18 mouse cellular contexts compared by ENCODE assay signal in genomic region chr16:96634097-96634790, GRCm38 (mm10).
DNase-seq lines count a peak whose midpoint lies in the region; ATAC-seq and TF ChIP-seq lines count a peak whose summit lies in the region.
"Had no signal": no experiment of that assay in that cellular context is flagged by ENCODE, and none has a peak within 500 bp of the region (broad histone marks: within the 10 kb centered on the region; RNA-seq: fewer than 3 reads in every experiment).

No protein-coding gene starts in this region.

- peaks cover 9% of the 10 kb centered on the region for H3K4me1 ChIP-seq in forebrain, embryonic 15.5 days
- H3K4me1 ChIP-seq in forebrain, embryonic 12.5 days, result no peaks in the 10 kb centered on the region
- H3K4me1 ChIP-seq in stomach, postnatal 0 days (replicated peaks; ENCODE audit: control insufficient read depth, insufficient read depth), result no peaks in the 10 kb centered on the region
- H3K4me1 ChIP-seq: limb, embryonic 15.5 days had no signal

- peaks cover 6% of the 10 kb centered on the region; the same call in 1 of the 2 replicates for H3K36me3 ChIP-seq in forebrain, embryonic 15.5 days
- H3K36me3 ChIP-seq in forebrain, embryonic 12.5 days (replicated peaks), result no peaks in the 10 kb centered on the region
- no peaks in the 10 kb centered on the region for H3K36me3 ChIP-seq in stomach, postnatal 0 days (ENCODE audit: control insufficient read depth, insufficient read depth, low read length)
- H3K36me3 ChIP-seq: G1E; limb, embryonic 15.5 days had no signal

- H3K27ac ChIP-seq in forebrain, embryonic 15.5 days (replicated peaks), result peak overlapping the region; percentile 39; the same call in 1 of the 2 replicates
- no peak overlapping the region for H3K27ac ChIP-seq in forebrain, embryonic 12.5 days
- no peak overlapping the region for H3K27ac ChIP-seq in stomach, postnatal 0 days (replicated peaks)
- H3K27ac ChIP-seq: limb, embryonic 15.5 days had no signal

- peak; percentile 24 for DNase-seq in retina, postnatal 1 day
- DNase-seq in retina, embryonic 14.5 days (ENCODE audit: low spot score), result no peak
- peak; percentile 49 to 51 for DNase-seq in left cerebral cortex, postnatal 14 days (ENCODE audit: low spot score in 2 of 2)
- no peak for DNase-seq in stomach, postnatal 0 days (ENCODE audit: low spot score)
- no peak for DNase-seq in urinary bladder, postnatal 36 days (ENCODE audit: low spot score in 2 of 2)
- DNase-seq: adrenal gland, postnatal 36 days; B cell, adult 2 months; cerebellum, adult 11-12 months; heart, postnatal 10 days; kidney, adult 18-20 months; kidney, postnatal 4 days; lung, embryonic 14.5 days; thymus, adult 18-20 months had no signal

- no peaks in the 10 kb centered on the region for H3K27me3 ChIP-seq in forebrain, embryonic 15.5 days
- no peaks in the 10 kb centered on the region for H3K27me3 ChIP-seq in forebrain, embryonic 12.5 days
- H3K27me3 ChIP-seq in stomach, postnatal 0 days (ENCODE audit: control insufficient read depth, insufficient read depth, low read length), result no peaks in the 10 kb centered on the region
- H3K27me3 ChIP-seq: limb, embryonic 15.5 days had no signal

- TF ChIP-seq EP300 in stomach, postnatal 0 days (optimal IDR thresholded peaks at IDR 0.05), result no peak

- H3K4me2 ChIP-seq in forebrain, embryonic 15.5 days (replicated peaks), result no peak overlapping the region
- H3K4me2 ChIP-seq in forebrain, embryonic 12.5 days, result no peak overlapping the region
- H3K4me2 ChIP-seq in stomach, postnatal 0 days (replicated peaks; ENCODE audit: low read depth), result no peak overlapping the region
- H3K4me2 ChIP-seq: limb, embryonic 15.5 days; lung, embryonic 14.5 days had no signal

- no peak for TF ChIP-seq CTCF in stomach, postnatal 0 days (IDR thresholded peaks at IDR 0.05; ENCODE audit: low read depth)

- intact Hi-C loops in left cerebral cortex, postnatal 14 days (cut with DNase I), result no loop called here

- no peak overlapping the region for H3K4me3 ChIP-seq in forebrain, embryonic 15.5 days
- no peak overlapping the region for H3K4me3 ChIP-seq in forebrain, embryonic 12.5 days (replicated peaks)
- H3K4me3 ChIP-seq in stomach, postnatal 0 days (ENCODE audit: low read depth, low read length), result no peak overlapping the region
- H3K4me3 ChIP-seq: limb, embryonic 15.5 days had no signal

- H3K9ac ChIP-seq in forebrain, embryonic 15.5 days (replicated peaks), result no peak overlapping the region
- H3K9ac ChIP-seq in forebrain, embryonic 12.5 days, result no peak overlapping the region
- H3K9ac ChIP-seq in stomach, postnatal 0 days (ENCODE audit: low read length), result no peak overlapping the region
- H3K9ac ChIP-seq: limb, embryonic 15.5 days; lung, embryonic 14.5 days had no signal

- 81% methylated on average over 4 of the region's 4 CpGs for WGBS in forebrain, embryonic 15.5 days
- WGBS in forebrain, embryonic 12.5 days, result 84% methylated on average over 4 of the region's 4 CpGs
- WGBS in stomach, postnatal 0 days, result 86% methylated on average over 4 of the region's 4 CpGs

- peak; percentile 43; the same call in 1 of the 2 replicates for ATAC-seq in forebrain, embryonic 15.5 days (replicated peaks)
- no peak for ATAC-seq in forebrain, embryonic 12.5 days (ENCODE audit: low FRiP score)
- no peak for ATAC-seq in stomach, postnatal 0 days (ENCODE audit: low FRiP score, low TSS enrichment)
- ATAC-seq in granulocyte monocyte progenitor cell, adult 5-6 weeks (replicated peaks; ENCODE audit: poor library complexity, severe bottlenecking), result no peak

- H3K9me3 ChIP-seq in forebrain, embryonic 15.5 days, result no peaks in the 10 kb centered on the region
- H3K9me3 ChIP-seq in forebrain, embryonic 12.5 days, result no peaks in the 10 kb centered on the region
- no peaks in the 10 kb centered on the region for H3K9me3 ChIP-seq in stomach, postnatal 0 days (ENCODE audit: control insufficient read depth, low read length)
- H3K9me3 ChIP-seq: limb, embryonic 15.5 days had no signal

Comparison
In these comparisons a context has a peak if more than half of its experiments do, and no peak if none do; other contexts are left out.
1. DNase-seq: peak in retina, postnatal 1 day (single experiment) and left cerebral cortex, postnatal 14 days (2 of 2); none in retina, embryonic 14.5 days (single experiment), stomach, postnatal 0 days (single experiment) and urinary bladder, postnatal 36 days (0 of 2).